Mouse (Mus musculus): ENCODE measurements around the gene Cdca3.

DNA sequence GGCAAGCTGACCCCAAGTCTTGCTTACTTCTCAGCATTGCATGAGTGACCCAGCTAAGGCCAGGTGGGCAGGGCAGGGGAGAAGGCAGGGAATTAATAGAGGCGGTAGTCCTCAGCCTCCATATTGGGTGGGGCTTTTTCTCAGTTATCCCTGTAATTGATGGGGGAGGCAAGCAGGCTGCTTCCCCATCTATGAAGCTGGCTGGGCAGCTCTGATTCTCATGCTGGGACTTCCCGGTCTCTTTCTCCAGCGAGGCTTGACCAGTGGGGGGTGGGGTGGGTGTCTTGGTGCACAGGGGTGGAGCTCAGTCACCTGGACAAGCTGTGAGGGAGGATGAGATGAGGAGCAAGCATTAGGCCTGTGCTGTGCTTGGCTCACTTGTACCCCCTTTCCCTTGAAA is 32.5 kb downstream of the Cdca3 start:
- no peak for TF ChIP-seq ZC3H11A (IDR thresholded peaks at IDR 0.05; ENCODE audit: borderline replicate concordance, low read depth, low read length)
- no peak for TF ChIP-seq CHD2 (IDR thresholded peaks at IDR 0.05; ENCODE audit: low read depth, low read length)

Measured in ES-E14 (cell line).